Mouse (Mus musculus) Muller cell, postnatal 12 days (primary cell): Measurements from ENCODE around the gene Pde4d.

Source experiments
- DNase-seq: peaks from one replicate; pipeline ENCODE4 v3.0.0-alpha.2; 2015; ENCODE audit errors: inconsistent ontology term

The Pde4d gene

GRCm38 (mm10) chr13:109491829-109492228 is 1042.1 kb downstream of the Pde4d start:
- no peak for DNase-seq

DNA sequence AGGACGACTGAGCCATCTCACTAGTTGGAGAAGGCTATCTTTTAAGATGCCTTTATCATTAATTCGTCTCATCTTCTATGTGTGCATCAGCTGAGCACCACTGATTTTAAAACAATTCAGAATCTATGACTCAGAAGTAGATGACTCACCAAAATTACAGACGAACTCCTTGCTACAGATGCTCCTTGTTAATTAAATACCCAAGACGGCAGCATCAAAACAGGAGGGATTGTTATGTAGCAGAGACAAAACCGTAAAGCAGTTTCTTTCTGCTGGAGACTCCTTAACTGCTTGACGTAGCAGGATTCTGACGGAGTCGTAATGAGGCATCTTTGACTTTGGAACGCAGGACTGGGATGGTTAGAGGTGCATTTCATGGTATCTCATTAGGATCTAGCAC is 1050.6 kb downstream of the Pde4d start:
- peak; percentile 43 for DNase-seq

GRCm38 (mm10) chr13:109502796-109503195 is 1053.0 kb downstream of the Pde4d start:
- no peak for DNase-seq

- no peak for DNase-seq
Observed at GRCm38 (mm10) chr13:109506754-109507153, 1057.0 kb downstream of the Pde4d start.

DNA sequence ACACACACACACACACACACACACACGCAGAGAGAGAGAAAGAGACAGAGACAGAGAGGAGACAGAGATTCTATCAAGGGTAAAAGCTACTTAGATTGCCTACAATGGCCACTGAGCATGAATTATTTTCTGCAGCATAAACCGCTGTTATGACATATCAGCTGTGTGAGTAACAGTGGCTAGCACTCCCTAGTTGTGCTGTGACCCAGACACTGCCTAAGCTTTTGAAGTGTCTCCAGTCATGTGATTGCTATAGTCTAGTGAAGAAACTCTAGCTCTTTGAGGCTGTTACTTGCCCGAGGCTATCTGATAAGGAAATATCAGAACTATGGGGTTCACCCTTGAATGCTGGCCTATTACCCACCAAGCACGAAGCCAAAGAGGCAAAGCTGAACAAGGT is 1058.7 kb downstream of the Pde4d start:
- no peak for DNase-seq

- no peak for DNase-seq
Observed at GRCm38 (mm10) chr13:109518194-109518593, 1068.4 kb downstream of the Pde4d start.

GRCm38 (mm10) chr13:109519485-109519884 is 1069.7 kb downstream of the Pde4d start:
- DNase-seq: no peak

- DNase-seq: no peak
Observed at GRCm38 (mm10) chr13:109519966-109520646, 1070.4 kb downstream of the Pde4d start.

DNA sequence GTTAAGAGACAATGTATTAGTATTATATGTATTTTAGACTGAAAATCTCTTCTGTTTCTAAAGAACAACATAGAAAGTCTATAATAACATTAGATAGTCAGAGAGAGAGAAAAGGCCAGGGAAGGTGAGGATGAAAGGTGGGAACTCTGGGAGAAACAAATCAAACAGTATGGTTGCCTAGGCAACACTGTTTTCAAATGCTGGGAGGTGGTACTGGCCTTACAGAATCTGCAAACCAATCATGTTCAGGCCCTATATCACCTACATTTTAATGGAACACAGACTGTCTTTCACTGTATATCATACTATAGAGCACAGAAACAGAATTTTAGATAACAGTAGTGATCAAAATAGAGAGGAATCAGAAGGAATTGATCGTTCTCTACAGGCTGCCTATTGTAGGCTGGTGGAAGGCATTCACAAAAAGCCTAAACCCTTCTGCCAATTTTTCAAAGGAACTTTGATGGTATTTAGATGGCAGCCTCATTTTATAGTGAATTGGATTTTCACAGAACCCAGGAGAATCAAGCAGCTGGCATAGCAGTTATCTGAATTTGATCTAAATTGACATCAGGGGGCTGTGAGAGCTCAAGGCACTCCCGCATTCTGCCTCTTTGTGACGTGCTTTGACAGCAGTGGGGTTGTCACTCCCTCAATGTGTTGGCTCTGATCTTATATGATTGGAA is 1084.2 kb downstream of the Pde4d start:
- DNase-seq: no peak

- DNase-seq: peak; percentile 78
Observed at GRCm38 (mm10) chr13:109534709-109535284, 1085.0 kb downstream of the Pde4d start.

GRCm38 (mm10) chr13:109536636-109537035 is 1086.9 kb downstream of the Pde4d start:
- DNase-seq: peak; percentile 87

DNA sequence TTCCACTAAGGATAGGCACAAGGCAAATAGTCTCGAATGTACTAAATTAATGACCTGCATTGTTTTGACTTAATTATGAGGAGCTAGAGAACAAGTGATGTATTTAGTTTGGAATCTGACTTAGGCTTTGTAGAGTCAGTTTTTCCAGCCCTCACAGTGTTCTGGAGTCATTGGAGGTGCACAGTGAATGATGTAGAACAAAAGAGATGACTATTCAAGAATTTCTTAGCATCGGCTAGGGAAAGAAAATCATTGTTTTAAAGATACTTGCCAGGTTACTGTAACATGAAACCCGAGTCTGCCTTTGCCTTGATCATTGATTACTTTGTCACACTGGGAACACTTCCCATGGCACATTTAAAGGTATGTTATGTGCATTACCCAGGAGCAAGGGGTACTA is 1089.6 kb downstream of the Pde4d start:
- peak; percentile 67 for DNase-seq

- DNase-seq: peak; percentile 89
Observed at GRCm38 (mm10) chr13:109544646-109545045, 1094.9 kb downstream of the Pde4d start.

- no peak for DNase-seq
Observed at GRCm38 (mm10) chr13:109546337-109546736, 1096.6 kb downstream of the Pde4d start.

DNA sequence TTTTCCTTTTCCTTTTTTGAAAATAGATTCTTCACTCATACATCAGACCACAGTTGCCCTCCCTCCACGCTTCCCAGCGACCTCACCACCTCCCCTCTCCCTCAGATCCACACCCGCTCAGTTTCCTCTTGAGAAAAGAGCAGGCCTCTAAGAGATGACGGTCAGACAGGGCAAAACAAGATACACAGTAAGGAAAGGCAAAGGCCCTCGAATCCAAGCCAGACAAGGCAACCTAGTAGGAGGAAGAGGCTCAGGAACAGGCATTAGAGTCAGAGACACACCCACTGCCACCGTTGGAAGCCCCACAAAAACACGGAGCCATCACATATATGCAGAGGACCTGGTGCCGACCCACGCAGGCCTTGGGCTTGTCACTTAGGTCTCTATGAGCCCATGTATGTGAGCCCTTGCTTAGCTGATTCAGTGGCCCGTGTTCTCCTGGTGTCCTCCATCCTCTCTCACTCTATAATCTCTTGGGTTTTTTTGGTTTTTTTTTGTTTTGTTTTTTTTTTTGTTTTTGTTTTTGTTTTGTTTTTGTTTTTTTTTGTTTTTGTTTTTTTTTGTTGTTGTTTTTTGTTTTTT is 1097.3 kb downstream of the Pde4d start:
- no peak for DNase-seq

GRCm38 (mm10) chr13:109547700-109548099 is 1098.0 kb downstream of the Pde4d start:
- peak; percentile 76 for DNase-seq

GRCm38 (mm10) chr13:109548263-109548662 is 1098.5 kb downstream of the Pde4d start:
- no peak for DNase-seq

- DNase-seq: no peak
Observed at GRCm38 (mm10) chr13:109548771-109549555, 1099.2 kb downstream of the Pde4d start.

DNA sequence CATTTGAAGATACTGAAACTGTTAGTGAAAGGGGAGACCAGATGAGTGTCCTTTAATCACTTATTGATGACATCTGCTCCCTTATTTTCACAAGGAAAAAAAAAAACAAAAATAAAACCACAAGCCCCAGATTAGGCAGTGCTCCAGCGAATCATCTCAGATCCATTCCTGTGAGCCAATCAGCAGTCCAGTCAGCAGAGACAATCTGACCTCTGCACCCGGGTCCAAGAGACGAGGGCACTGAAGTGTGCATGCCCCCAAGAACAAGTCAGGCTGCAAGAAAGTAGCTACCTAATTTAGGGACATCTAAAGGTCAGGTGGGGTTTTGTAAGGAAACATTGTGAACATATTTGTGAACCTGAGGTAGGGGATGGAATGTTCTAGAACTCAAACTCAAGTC is 1102.1 kb downstream of the Pde4d start:
- DNase-seq: no peak

DNA sequence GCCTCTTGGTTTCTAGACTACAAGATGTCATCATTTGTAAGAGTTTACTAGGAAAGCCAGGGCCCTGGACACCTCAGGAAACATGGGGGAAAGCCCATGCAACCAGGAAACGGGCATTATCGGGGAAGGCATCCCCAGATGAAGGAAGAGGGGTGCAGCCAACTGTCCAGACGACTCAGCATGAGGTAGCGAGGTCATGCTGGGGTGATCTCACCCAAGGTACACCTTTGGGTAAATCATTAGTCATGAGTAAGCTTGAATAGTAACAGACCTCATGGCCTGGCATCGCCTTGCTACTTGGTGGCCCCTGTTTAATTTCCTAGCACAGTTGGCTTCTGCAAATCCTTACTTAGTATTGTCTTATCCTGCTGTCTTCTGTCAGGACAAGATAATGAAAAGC is 1105.8 kb downstream of the Pde4d start:
- no peak for DNase-seq

- no peak for DNase-seq
Observed at GRCm38 (mm10) chr13:109556853-109557252, 1107.1 kb downstream of the Pde4d start.
